Mouse (Mus musculus) C2C12 (cell line): Measurements from ENCODE around the gene Grin3a. TPM values are rescaled to one million over a fixed set of nuclear protein-coding genes. Genes with fewer than 3 reads are reported as not detected.

Experiments used
- H3K27me3 ChIP-seq: one replicate; pipeline ENCODE4 v1.6.1; 2011; ENCODE audit not compliant: control insufficient read depth, insufficient read depth, insufficient read length
- H3K36me3 ChIP-seq: one replicate; pipeline ENCODE4 v1.6.1; 2011; ENCODE audit not compliant: control insufficient read depth, insufficient read depth
- H3K4me3 ChIP-seq: one replicate; pipeline ENCODE4 v1.5.1; 2011; ENCODE audit warnings: mild to moderate bottlenecking, control low read depth; ENCODE audit not compliant: poor library complexity, insufficient read depth, severe bottlenecking
- H3K79me2 ChIP-seq: one replicate; pipeline ENCODE4 v1.6.1; 2011; ENCODE audit not compliant: control insufficient read depth, insufficient read depth
- H3K79me3 ChIP-seq: one replicate; pipeline ENCODE4 v1.6.1; 2011; ENCODE audit warnings: low read depth, control low read depth
- H3ac ChIP-seq: one replicate; pipeline ENCODE3; 2011; ENCODE audit warnings: low read depth; ENCODE audit not compliant: control insufficient read depth, insufficient read length
- CEBPB ChIP-seq: IDR thresholded peaks from one replicate; pipeline ENCODE4 v1.6.1; 2011; ENCODE audit warnings: low read depth, mild to moderate bottlenecking, control low read depth, moderate library complexity
- CTCF ChIP-seq: IDR thresholded peaks from one replicate; pipeline ENCODE4 v1.5.1; 2011; ENCODE audit not compliant: control insufficient read depth, insufficient read depth, insufficient read length
- FOSL1 ChIP-seq: IDR thresholded peaks from one replicate; pipeline ENCODE4 v1.8.0; 2011; ENCODE audit warnings: mild to moderate bottlenecking, low read length; ENCODE audit not compliant: poor library complexity, insufficient read depth, severe bottlenecking
- MAX ChIP-seq: IDR thresholded peaks from one replicate; pipeline ENCODE4 v1.6.1; 2011; ENCODE audit warnings: mild to moderate bottlenecking, control low read depth
- MYOD1 ChIP-seq: IDR thresholded peaks from one replicate; pipeline ENCODE4 v1.6.1; 2011; ENCODE audit warnings: low read depth; ENCODE audit not compliant: control insufficient read depth, insufficient read length
- MYOG ChIP-seq: IDR thresholded peaks from one replicate; pipeline ENCODE4 v1.6.1; 2011; ENCODE audit not compliant: control insufficient read depth, insufficient read length; ENCODE audit errors: extremely low read depth
- USF1 ChIP-seq: IDR thresholded peaks from one replicate; pipeline ENCODE4 v1.6.1; 2011; ENCODE audit warnings: low read depth, mild to moderate bottlenecking, control low read depth, moderate library complexity
- polyA plus RNA-seq: library from polyadenylated mRNA; unstranded; fragments of >200 nt; fragmentation: generic; extraction: Trizol; gene quantifications from one replicate; pipeline ENCODE4 v1.2.1, GENCODE M21; 2012; ENCODE audit warnings: missing spikeins

The Grin3a gene
- polyA plus RNA-seq, 1 experiment: 0.01 TPM

DNA sequence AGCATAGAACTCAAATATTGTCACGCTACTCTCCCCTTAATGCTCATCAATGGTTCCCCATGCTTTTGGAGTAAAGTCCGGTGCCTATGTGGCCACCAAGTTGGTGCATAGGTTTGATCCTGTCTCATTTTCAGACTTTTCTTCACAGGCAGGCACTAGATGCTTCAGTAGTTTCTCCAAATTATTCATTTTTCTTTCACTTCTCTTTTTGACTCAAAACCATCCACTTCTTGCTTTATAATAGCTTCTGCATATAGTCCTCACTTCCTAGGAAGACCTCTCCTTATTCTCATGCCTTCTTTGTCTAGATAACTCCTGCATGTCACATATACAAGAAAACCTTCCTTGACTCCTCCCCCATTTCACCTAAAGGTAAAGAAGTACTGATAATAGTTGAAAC, 121.6 kb downstream of the Grin3a start:
- no peak for TF ChIP-seq CTCF
- no peak for TF ChIP-seq MYOG
- no peak for TF ChIP-seq MYOD1
- no peak for TF ChIP-seq MAX
- TF ChIP-seq USF1: no peak
- no peak for TF ChIP-seq FOSL1
- TF ChIP-seq CEBPB: no peak
- Histone ChIP-seq H3ac (no peak overlapping the region), H3K79me2 (no peaks in the 10 kb centered on the region), H3K4me3 (no peak overlapping the region), H3K27me3 (no peaks in the 10 kb centered on the region), H3K36me3 (no peaks in the 10 kb centered on the region), H3K79me3 (no peaks in the 10 kb centered on the region)

DNA sequence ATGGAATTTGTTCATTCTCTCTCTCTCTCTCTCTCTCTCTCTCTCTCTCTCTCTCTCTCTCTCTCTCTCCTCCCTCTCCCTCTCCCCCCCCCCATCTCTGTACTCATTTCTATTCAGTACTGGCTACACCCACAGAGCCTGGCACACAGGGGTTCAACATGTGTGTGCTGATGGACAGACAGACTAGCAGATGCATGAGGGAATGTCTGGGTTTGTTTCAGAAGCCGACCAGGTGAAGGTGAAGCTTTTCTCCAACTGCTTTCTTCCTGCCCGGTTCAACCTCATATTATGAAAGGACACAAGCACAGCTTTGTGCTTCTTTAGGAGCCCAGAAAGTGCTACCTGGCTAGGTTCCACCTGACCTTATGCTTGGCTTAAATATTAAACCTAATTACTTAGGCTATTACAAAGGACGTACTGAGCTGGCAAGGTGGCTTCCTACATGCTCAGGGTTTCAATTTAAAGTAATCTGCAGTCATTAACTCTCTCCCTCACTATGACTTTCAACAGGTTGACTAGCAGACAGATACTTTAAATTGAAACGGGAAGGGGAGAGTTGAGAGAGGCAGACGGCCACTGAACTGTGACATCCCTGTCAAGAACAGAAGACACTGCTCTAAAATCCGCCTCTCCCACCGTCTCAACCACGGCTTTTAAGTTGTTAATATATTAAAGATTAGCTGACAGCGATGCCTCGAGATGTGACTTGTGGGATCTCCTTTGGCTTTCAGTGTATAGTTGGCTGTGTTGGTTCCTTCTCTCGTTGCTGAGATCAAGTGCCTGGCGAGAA, 153.9 kb downstream of the Grin3a start:
- H3K79me3 ChIP-seq: no peaks in the 10 kb centered on the region
- H3ac ChIP-seq: no peak overlapping the region
- no peaks in the 10 kb centered on the region for H3K36me3 ChIP-seq
- no peak overlapping the region for H3K4me3 ChIP-seq
- no peaks in the 10 kb centered on the region for H3K79me2 ChIP-seq
- H3K27me3 ChIP-seq: peaks cover 5% of the 10 kb centered on the region
- TF ChIP-seq MYOD1 (no peak), MYOG (no peak), CEBPB (no peak), CTCF (no peak), FOSL1 (no peak), MAX (no peak), USF1 (no peak)

DNA sequence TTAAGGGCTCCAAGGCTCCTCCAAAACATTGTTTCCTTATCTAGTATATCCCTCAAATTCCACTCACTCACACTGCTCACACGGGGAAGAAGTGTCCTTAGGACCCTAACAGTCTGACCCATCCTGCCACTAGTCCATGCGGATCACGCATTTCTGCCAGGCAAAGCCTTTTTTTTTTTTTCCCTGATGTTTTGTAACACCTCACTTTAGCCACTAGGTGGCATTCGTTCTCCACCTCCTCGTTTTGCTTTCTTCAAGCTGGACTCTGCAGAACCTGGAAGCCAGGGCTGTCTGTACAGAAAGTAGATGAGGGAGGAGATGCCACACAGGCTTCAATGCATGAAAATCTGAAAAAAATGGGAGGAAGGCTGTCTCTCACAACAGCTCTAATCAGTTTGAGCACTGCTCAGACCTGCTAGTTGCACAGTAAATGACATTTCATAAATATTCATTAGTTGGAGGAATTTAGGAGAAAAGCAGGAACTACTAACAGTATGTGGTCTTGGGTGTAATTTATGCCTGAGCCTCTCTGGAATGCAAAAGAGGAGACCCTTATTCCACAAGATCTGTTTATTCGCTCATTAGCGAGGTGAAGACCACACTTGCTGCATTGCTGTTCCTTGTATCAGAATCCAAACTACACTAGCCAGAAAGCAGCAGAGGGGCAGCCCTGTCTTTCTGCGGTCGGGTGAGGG, 156.8 kb downstream of the Grin3a start:
- Histone ChIP-seq H3K79me2 (no peaks in the 10 kb centered on the region), H3K79me3 (no peaks in the 10 kb centered on the region)
- TF ChIP-seq CTCF: peak; percentile 2
- TF ChIP-seq FOSL1: no peak

DNA sequence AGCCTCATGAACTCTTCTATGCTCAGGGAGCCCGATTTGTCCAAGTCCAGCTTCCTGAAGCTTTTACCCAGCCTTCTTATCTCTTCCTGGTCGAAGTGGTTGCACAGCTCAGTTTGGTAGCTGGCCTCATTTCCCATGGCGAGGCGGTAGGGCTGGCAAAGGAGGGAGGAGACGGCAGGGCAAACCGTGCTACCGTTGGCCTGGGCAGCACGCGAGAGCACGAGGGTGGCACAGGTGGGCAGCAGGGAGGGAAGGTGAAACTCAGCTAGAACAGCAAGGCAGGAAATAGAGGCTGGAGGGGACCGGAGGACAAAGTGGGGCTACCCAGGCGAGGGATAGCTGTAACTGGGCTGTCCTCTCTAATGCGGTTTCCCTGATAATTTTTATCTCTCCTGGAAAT, 163.7 kb downstream of the Grin3a start, which contains the start of gene Ppp3r2:
Ppp3r2 (minus strand) TSS at position 213 of the 400 bp plus-strand sequence.
- H3K79me3 ChIP-seq: no peaks in the 10 kb centered on the region
- H3K27me3 ChIP-seq: no peaks in the 10 kb centered on the region
- no peaks in the 10 kb centered on the region for H3K79me2 ChIP-seq
- no peak within 1 kb of the TSS for H3ac ChIP-seq
- TF ChIP-seq MAX: no peak
- no peak for TF ChIP-seq USF1
- TF ChIP-seq CEBPB: no peak
- TF ChIP-seq CTCF: no peak
- no peak for TF ChIP-seq MYOG
- no peak for TF ChIP-seq MYOD1
- TF ChIP-seq FOSL1: no peak
- no peak within 1 kb of the TSS for H3K4me3 ChIP-seq
- no peaks in the 10 kb centered on the region for H3K36me3 ChIP-seq

More for the DNA sequence above, 156.8 kb downstream of the Grin3a start:
- no peaks in the 10 kb centered on the region for H3K36me3 ChIP-seq
- H3K4me3 ChIP-seq: no peak overlapping the region
- peaks cover 5% of the 10 kb centered on the region for H3K27me3 ChIP-seq
- no peak overlapping the region for H3ac ChIP-seq

DNA sequence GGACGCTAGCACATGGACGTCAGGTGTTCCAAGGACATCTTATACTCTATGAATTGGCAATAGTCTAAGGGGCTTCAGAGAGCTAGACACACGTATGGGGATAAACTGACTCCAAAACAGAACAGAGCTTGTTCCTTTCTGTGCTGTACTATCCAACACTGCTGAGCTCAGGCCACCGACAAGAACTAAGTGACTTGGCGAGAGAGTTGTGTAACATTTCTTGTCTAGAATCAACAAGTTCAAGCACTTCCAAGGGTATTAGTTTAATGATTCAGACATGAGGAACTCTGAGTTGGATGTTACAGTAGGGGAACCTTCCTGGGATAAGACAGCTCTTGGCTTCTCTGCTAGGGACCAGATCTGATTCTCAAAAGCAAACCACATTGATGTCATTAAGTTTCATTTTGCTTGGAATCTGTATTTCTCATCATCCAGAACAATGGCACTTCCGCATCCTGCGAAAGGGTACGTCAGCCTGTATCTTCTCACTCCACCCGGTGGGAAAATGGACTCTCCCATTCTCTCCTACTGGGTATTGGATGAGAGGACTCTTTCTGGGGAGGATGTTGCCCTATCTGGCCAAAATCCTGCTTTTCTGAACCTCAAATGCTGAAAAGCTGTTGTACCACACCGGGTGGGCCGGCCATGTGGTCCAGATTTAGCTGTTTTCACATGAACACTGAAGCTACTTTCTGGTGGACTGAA, 165.2 kb downstream of the Grin3a start:
- no peaks in the 10 kb centered on the region for H3K27me3 ChIP-seq
- H3K36me3 ChIP-seq: no peaks in the 10 kb centered on the region
- no peaks in the 10 kb centered on the region for H3K79me2 ChIP-seq
- no peak overlapping the region for H3K4me3 ChIP-seq
- no peaks in the 10 kb centered on the region for H3K79me3 ChIP-seq
- no peak for TF ChIP-seq MAX
- TF ChIP-seq FOSL1: no peak
- no peak for TF ChIP-seq CEBPB
- TF ChIP-seq MYOG: no peak
- TF ChIP-seq CTCF: no peak
- no peak for TF ChIP-seq USF1
- TF ChIP-seq MYOD1: no peak
- H3ac ChIP-seq: no peak overlapping the region
